Mouse (Mus musculus) embryonic facial prominence, embryonic 10.5 days (tissue): Measurements from ENCODE around the gene Sphk1. TPM values are rescaled to one million over a fixed set of nuclear protein-coding genes. Genes with fewer than 3 reads are reported as not detected.

ENCODE experiments used
- DNase-seq: peaks from one replicate; pipeline ENCODE4 v3.0.0-alpha.2; 2017; ENCODE audit warnings: low spot score
- H3K27ac ChIP-seq: fragments of 300-500 bp; sonication (generic); replicated peaks from 2 replicates; pipeline ENCODE4 v1.5.1; 2016; ENCODE audit warnings: mild to moderate bottlenecking
- H3K27me3 ChIP-seq: fragments of 300-500 bp; sonication (generic); replicated peaks from 2 replicates; pipeline ENCODE4 v1.6.1; 2016; ENCODE audit warnings: low read depth, mild to moderate bottlenecking; ENCODE audit not compliant: poor library complexity, severe bottlenecking
- H3K36me3 ChIP-seq: fragments of 300-500 bp; sonication (generic); replicated peaks from 2 replicates; pipeline ENCODE4 v1.6.1; 2016; ENCODE audit warnings: mild to moderate bottlenecking, moderate library complexity
- H3K4me1 ChIP-seq: fragments of 300-500 bp; sonication (generic); 2 replicates; pipeline ENCODE4 v1.6.1; 2016
- H3K4me3 ChIP-seq: fragments of 300-500 bp; sonication (generic); 2 replicates; pipeline ENCODE4 v1.5.1; 2016; ENCODE audit warnings: mild to moderate bottlenecking, moderate library complexity
- H3K9me3 ChIP-seq: fragments of 300-500 bp; sonication (generic); 2 replicates; pipeline ENCODE4 v1.6.1; 2016; ENCODE audit warnings: mild to moderate bottlenecking
- whole genome bisulfite sequencing: fragments of 180-500 bp; shearing (Covaris S2); methylation state at CpG from one replicate; pipeline ENCODE4 v1.1.7; 2016; 5-methylcytosine and 5-hydroxymethylcytosine counted together
- polyA plus RNA-seq: library from polyadenylated mRNA; unstranded; fragments of >200 nt; fragmentation: Nextera tagmentation; extraction: Ambion mirVana; gene quantifications from 2 replicates; pipeline ENCODE4 v1.2.1, GENCODE M21; 2016

Sphk1 gene
- polyA plus RNA-seq, 1 experiment from 2014 or later, result 6.5 TPM

GRCm38 (mm10) chr11:116550748-116551147 lies 20.0 kb downstream of the Sphk1 start:
- H3K27me3 ChIP-seq, result no peaks in the 10 kb centered on the region
- WGBS, result 64% methylated on average over 7 of the region's 7 CpGs

GRCm38 (mm10) chr11:116552194-116552593 lies 21.5 kb downstream of the Sphk1 start:
- DNase-seq, result no peak
- Histone ChIP-seq H3K27ac (no peak overlapping the region), H3K4me1 (peaks cover 63% of the 10 kb centered on the region), H3K9me3 (no peaks in the 10 kb centered on the region), H3K36me3 (peaks cover 32% of the 10 kb centered on the region), H3K27me3 (no peaks in the 10 kb centered on the region), H3K4me3 (no peak overlapping the region)
- 89% methylated on average over 1 of the region's 1 CpGs for WGBS

More at GRCm38 (mm10) chr11:116550748-116551147, 20.0 kb downstream of the Sphk1 start:
- no peak for DNase-seq
- Histone ChIP-seq H3K4me3 (no peak overlapping the region), H3K9me3 (no peaks in the 10 kb centered on the region), H3K27ac (peak overlapping the region; percentile 62), H3K36me3 (peaks cover 47% of the 10 kb centered on the region), H3K4me1 (peaks cover 51% of the 10 kb centered on the region)

- Histone ChIP-seq H3K27ac (no peak overlapping the region), H3K36me3 (peaks cover 14% of the 10 kb centered on the region), H3K4me1 (peaks cover 68% of the 10 kb centered on the region), H3K9me3 (no peaks in the 10 kb centered on the region), H3K27me3 (no peaks in the 10 kb centered on the region), H3K4me3 (no peak overlapping the region)
- 54% methylated on average over 12 of the region's 12 CpGs for WGBS
- peak; percentile 53 for DNase-seq
These were observed 23.6 kb downstream of the Sphk1 start for GRCm38 (mm10) chr11:116554171-116554878.

- 92% methylated on average over 1 of the region's 1 CpGs for WGBS
- peaks cover 14% of the 10 kb centered on the region for H3K36me3 ChIP-seq
- H3K9me3 ChIP-seq, result no peaks in the 10 kb centered on the region
- no peak overlapping the region for H3K4me3 ChIP-seq
- H3K4me1 ChIP-seq, result peaks cover 56% of the 10 kb centered on the region
- no peak overlapping the region for H3K27ac ChIP-seq
- H3K27me3 ChIP-seq, result no peaks in the 10 kb centered on the region
- no peak for DNase-seq
These were observed 24.8 kb downstream of the Sphk1 start for GRCm38 (mm10) chr11:116555572-116555971.

- H3K27me3 ChIP-seq, result no peaks in the 10 kb centered on the region
These were observed 25.6 kb downstream of the Sphk1 start for GRCm38 (mm10) chr11:116556308-116556707.

GRCm38 (mm10) chr11:116565283-116566041 lies 34.7 kb downstream of the Sphk1 start:
- 67% methylated on average over 7 of the region's 7 CpGs for WGBS

More at GRCm38 (mm10) chr11:116556308-116556707, 25.6 kb downstream of the Sphk1 start:
- no peak for DNase-seq
- 70% methylated on average over 6 of the region's 6 CpGs for WGBS
- Histone ChIP-seq H3K27ac (no peak overlapping the region), H3K9me3 (no peaks in the 10 kb centered on the region), H3K4me3 (no peak overlapping the region), H3K36me3 (peaks cover 14% of the 10 kb centered on the region), H3K4me1 (peaks cover 48% of the 10 kb centered on the region)

GRCm38 (mm10) chr11:116567531-116567930 lies 36.8 kb downstream of the Sphk1 start:
- Histone ChIP-seq H3K36me3 (peaks cover 28% of the 10 kb centered on the region), H3K27ac (no peak overlapping the region), H3K4me1 (peaks cover 28% of the 10 kb centered on the region), H3K27me3 (no peaks in the 10 kb centered on the region), H3K4me3 (no peak overlapping the region), H3K9me3 (no peaks in the 10 kb centered on the region)
- DNase-seq, result no peak
- 87% methylated on average over 8 of the region's 8 CpGs for WGBS

More at GRCm38 (mm10) chr11:116565283-116566041, 34.7 kb downstream of the Sphk1 start:
- peaks cover 14% of the 10 kb centered on the region for H3K4me1 ChIP-seq
- H3K9me3 ChIP-seq, result no peaks in the 10 kb centered on the region
- no peak for DNase-seq
- no peak overlapping the region for H3K4me3 ChIP-seq
- no peaks in the 10 kb centered on the region for H3K27me3 ChIP-seq
- no peak overlapping the region for H3K27ac ChIP-seq
- peaks cover 21% of the 10 kb centered on the region for H3K36me3 ChIP-seq

GRCm38 (mm10) chr11:116570821-116571220 lies 40.1 kb downstream of the Sphk1 start:
- H3K27ac ChIP-seq, result no peak overlapping the region
- WGBS, result 88% methylated on average over 7 of the region's 7 CpGs
- H3K27me3 ChIP-seq, result no peaks in the 10 kb centered on the region
- H3K4me1 ChIP-seq, result peaks cover 56% of the 10 kb centered on the region
- no peaks in the 10 kb centered on the region for H3K9me3 ChIP-seq
- peaks cover 10% of the 10 kb centered on the region; the same call in 1 of the 2 replicates for H3K36me3 ChIP-seq
- no peak for DNase-seq
- H3K4me3 ChIP-seq, result no peak overlapping the region

- DNase-seq, result no peak
- no peaks in the 10 kb centered on the region for H3K9me3 ChIP-seq
- H3K36me3 ChIP-seq, result peaks cover 10% of the 10 kb centered on the region; the same call in 1 of the 2 replicates
- no peak overlapping the region for H3K27ac ChIP-seq
- no peak overlapping the region for H3K4me3 ChIP-seq
- peaks cover 65% of the 10 kb centered on the region for H3K4me1 ChIP-seq
- WGBS, result 86% methylated on average over 19 of the region's 19 CpGs
- no peaks in the 10 kb centered on the region for H3K27me3 ChIP-seq
These were observed 41.3 kb downstream of the Sphk1 start for GRCm38 (mm10) chr11:116571767-116572679.

- H3K27ac ChIP-seq, result peak overlapping the region; percentile 21; the same call in 1 of the 2 replicates
- H3K4me1 ChIP-seq, result peaks cover 62% of the 10 kb centered on the region
- DNase-seq, result no peak
- 54% methylated on average over 12 of the region's 12 CpGs for WGBS
- no peaks in the 10 kb centered on the region for H3K9me3 ChIP-seq
- H3K36me3 ChIP-seq, result peaks cover 10% of the 10 kb centered on the region; the same call in 1 of the 2 replicates
- no peaks in the 10 kb centered on the region for H3K27me3 ChIP-seq
- H3K4me3 ChIP-seq, result no peak overlapping the region
These were observed 42.2 kb downstream of the Sphk1 start for GRCm38 (mm10) chr11:116572756-116573543.

- Histone ChIP-seq H3K4me1 (peaks cover 65% of the 10 kb centered on the region), H3K27me3 (no peaks in the 10 kb centered on the region), H3K4me3 (no peak overlapping the region), H3K27ac (no peak overlapping the region), H3K9me3 (no peaks in the 10 kb centered on the region), H3K36me3 (peaks cover 17% of the 10 kb centered on the region)
- DNase-seq, result no peak
- WGBS, result 64% methylated on average over 6 of the region's 6 CpGs
These were observed 43.8 kb downstream of the Sphk1 start for GRCm38 (mm10) chr11:116574486-116574885.
